Mouse (Mus musculus) ES-Bruce4 (cell line): ENCODE data around the gene Sept8. TPM values are rescaled to one million over a fixed set of nuclear protein-coding genes. Genes with fewer than 3 reads are reported as not detected.

Experiments used
- H3K27ac ChIP-seq: 2 replicates; pipeline ENCODE4 v1.5.1; 2012; ENCODE audit warnings: low read length, inconsistent platforms; ENCODE audit not compliant: insufficient read depth
- H3K27me3 ChIP-seq: 2 replicates; pipeline ENCODE4 v1.6.1; 2012; ENCODE audit warnings: mild to moderate bottlenecking, low read length, inconsistent platforms; ENCODE audit not compliant: control insufficient read depth, poor library complexity, insufficient read depth, severe bottlenecking
- H3K36me3 ChIP-seq: 2 replicates; pipeline ENCODE4 v1.6.1; 2012; ENCODE audit warnings: inconsistent platforms, mild to moderate bottlenecking, low read length, moderate library complexity; ENCODE audit not compliant: control insufficient read depth, poor library complexity, insufficient read depth, severe bottlenecking
- H3K4me1 ChIP-seq: one replicate; pipeline ENCODE4 v1.8.1; 2011; ENCODE audit warnings: low read length; ENCODE audit not compliant: control insufficient read depth, insufficient read depth
- H3K4me3 ChIP-seq: 2 replicates; pipeline ENCODE4 v1.5.1; 2011; ENCODE audit warnings: low read depth, mild to moderate bottlenecking, low read length
- H3K9ac ChIP-seq: 2 replicates; pipeline ENCODE4 v1.6.1; 2012; ENCODE audit warnings: low read depth, mild to moderate bottlenecking, inconsistent platforms; ENCODE audit not compliant: poor library complexity, severe bottlenecking
- H3K9me3 ChIP-seq: replicated peaks from 2 replicates; pipeline ENCODE4 v1.6.1; 2012; ENCODE audit warnings: mild to moderate bottlenecking, low read length, inconsistent platforms; ENCODE audit not compliant: control insufficient read depth, poor library complexity, insufficient read depth, severe bottlenecking
- CTCF ChIP-seq: IDR thresholded peaks from one replicate; pipeline ENCODE4 v1.8.1; 2011; ENCODE audit warnings: low read depth, low read length
- EP300 ChIP-seq: IDR thresholded peaks from 2 replicates; pipeline ENCODE4 v1.6.1; 2011; ENCODE audit warnings: low read depth, low read length; ENCODE audit not compliant: insufficient read depth
- POLR2A ChIP-seq: IDR thresholded peaks from one replicate; pipeline ENCODE4 v1.8.1; 2011; ENCODE audit warnings: low read length; ENCODE audit not compliant: insufficient read depth
- polyA plus RNA-seq: library from polyadenylated mRNA; stranded (reverse); fragments of >200 nt; gene quantifications from 2 replicates; pipeline ENCODE4 v1.2.4, GENCODE M21; 2011; ENCODE audit warnings: low read depth; ENCODE audit not compliant: missing spikeins, insufficient read depth, insufficient read length

Gene Sept8
- polyA plus RNA-seq, 1 experiment: 40.1 TPM

- H3K36me3 ChIP-seq: no peaks in the 10 kb centered on the region
- H3K4me3 ChIP-seq: no peak overlapping the region
- no peak overlapping the region for H3K27ac ChIP-seq
- H3K4me1 ChIP-seq: no peaks in the 10 kb centered on the region
- no peaks in the 10 kb centered on the region for H3K9me3 ChIP-seq
- no peak overlapping the region for H3K9ac ChIP-seq
- TF ChIP-seq POLR2A (no peak), CTCF (no peak), EP300 (no peak)
- H3K27me3 ChIP-seq: no peaks in the 10 kb centered on the region
These were observed 27.1 kb upstream of the Sept8 start for GRCm38 (mm10) chr11:53491954-53492401.

GRCm38 (mm10) chr11:53493243-53493955 lies 25.7 kb upstream of the Sept8 start:
- Histone ChIP-seq H3K36me3 (no peaks in the 10 kb centered on the region), H3K4me3 (no peak overlapping the region), H3K27ac (no peak overlapping the region), H3K4me1 (no peaks in the 10 kb centered on the region), H3K9me3 (no peaks in the 10 kb centered on the region), H3K9ac (no peak overlapping the region), H3K27me3 (no peaks in the 10 kb centered on the region)
- no peak for TF ChIP-seq POLR2A
- no peak for TF ChIP-seq EP300
- no peak for TF ChIP-seq CTCF

- Histone ChIP-seq H3K4me1 (no peaks in the 10 kb centered on the region), H3K36me3 (no peaks in the 10 kb centered on the region), H3K4me3 (no peak overlapping the region), H3K27me3 (no peaks in the 10 kb centered on the region), H3K9me3 (no peaks in the 10 kb centered on the region), H3K9ac (no peak overlapping the region), H3K27ac (no peak overlapping the region)
- no peak for TF ChIP-seq CTCF
- no peak for TF ChIP-seq POLR2A
- TF ChIP-seq EP300: no peak
These were observed 23.6 kb upstream of the Sept8 start for GRCm38 (mm10) chr11:53495417-53495816.

DNA sequence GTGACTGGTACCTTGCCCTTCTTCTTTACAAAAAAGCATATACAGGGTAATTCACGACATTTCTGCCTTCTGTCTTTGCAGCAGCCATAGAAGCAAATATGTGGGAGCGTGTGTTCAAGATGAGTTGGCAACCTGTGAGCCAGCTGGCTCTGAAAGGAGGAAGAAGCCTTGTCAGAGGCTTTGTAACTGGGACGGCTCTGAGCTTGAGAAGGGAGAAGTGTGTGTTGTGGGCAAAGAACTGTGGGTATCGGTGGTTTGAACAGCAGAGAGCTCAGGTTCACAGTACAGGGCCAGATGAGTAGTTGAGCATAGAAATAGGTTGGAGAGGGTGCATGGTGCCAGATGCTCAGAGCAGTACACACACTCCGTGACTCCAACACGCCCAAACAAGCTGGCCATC lies 22.1 kb upstream of the Sept8 start:
- TF ChIP-seq EP300 (no peak), POLR2A (no peak), CTCF (no peak)
- no peak overlapping the region for H3K4me3 ChIP-seq
- no peaks in the 10 kb centered on the region for H3K9me3 ChIP-seq
- peaks cover 2% of the 10 kb centered on the region for H3K4me1 ChIP-seq
- no peak overlapping the region for H3K9ac ChIP-seq
- no peak overlapping the region for H3K27ac ChIP-seq
- H3K36me3 ChIP-seq: no peaks in the 10 kb centered on the region
- H3K27me3 ChIP-seq: no peaks in the 10 kb centered on the region

DNA sequence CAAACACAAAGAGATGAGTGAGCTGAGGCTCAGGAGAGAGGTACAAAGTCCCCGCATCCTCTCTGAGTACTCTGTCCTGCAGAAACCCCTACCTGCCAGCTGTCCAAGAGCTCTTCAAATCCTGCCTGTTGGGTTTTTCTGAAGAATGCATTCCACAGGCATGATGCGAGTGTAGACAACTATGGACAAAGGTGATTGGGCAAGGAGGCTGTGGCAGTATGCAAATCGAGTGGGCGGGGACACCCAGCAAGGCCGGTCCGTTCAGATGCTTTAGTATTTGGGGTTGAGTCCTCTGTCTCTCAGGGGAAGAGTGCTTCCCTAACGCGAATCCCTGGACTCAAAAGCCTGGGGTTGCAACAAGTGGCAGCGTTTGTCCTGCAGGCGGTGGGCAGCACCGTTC lies 18.5 kb upstream of the Sept8 start:
- peaks cover 2% of the 10 kb centered on the region for H3K4me1 ChIP-seq
- no peaks in the 10 kb centered on the region for H3K27me3 ChIP-seq
- H3K9me3 ChIP-seq: no peaks in the 10 kb centered on the region
- H3K4me3 ChIP-seq: no peak overlapping the region
- TF ChIP-seq EP300 (no peak), POLR2A (no peak), CTCF (no peak)
- no peak overlapping the region for H3K27ac ChIP-seq
- no peak overlapping the region for H3K9ac ChIP-seq
- no peaks in the 10 kb centered on the region for H3K36me3 ChIP-seq

GRCm38 (mm10) chr11:53502039-53502765 lies 16.9 kb upstream of the Sept8 start:
- no peak overlapping the region for H3K4me3 ChIP-seq

More at GRCm38 (mm10) chr11:53502039-53502765, 16.9 kb upstream of the Sept8 start:
- H3K27me3 ChIP-seq: no peaks in the 10 kb centered on the region
- no peak overlapping the region for H3K27ac ChIP-seq
- no peak for TF ChIP-seq EP300
- no peak for TF ChIP-seq CTCF
- no peak for TF ChIP-seq POLR2A
- H3K4me1 ChIP-seq: peaks cover 2% of the 10 kb centered on the region
- H3K9me3 ChIP-seq: no peaks in the 10 kb centered on the region
- H3K36me3 ChIP-seq: no peaks in the 10 kb centered on the region
- no peak overlapping the region for H3K9ac ChIP-seq
